Mouse (Mus musculus) gastrocnemius, postnatal 25 days (tissue): ENCODE data around the gene Ppp4r1. TPM values are rescaled to one million over a fixed set of nuclear protein-coding genes. Genes with fewer than 3 reads are reported as not detected.

ENCODE experiments used
- DNase-seq: peaks from one replicate; pipeline ENCODE4 v3.0.0; 2022
- total RNA-seq, 2 experiments: library from RNA; stranded (reverse); gene quantifications; 1 replicate in 1 of 2; 2 replicates in 1 of 2; pipeline ENCODE4 v1.2.3; 2021

Gene Ppp4r1
- total RNA-seq, 2 experiments from 2014 or later: 19.9 to 24.3 TPM

- no peak for DNase-seq
Observed at GRCm38 (mm10) chr17:65802026-65802425, 19.7 kb downstream of the Ppp4r1 start.

- DNase-seq: peak; percentile 35
Observed at GRCm38 (mm10) chr17:65805966-65806365, 23.6 kb downstream of the Ppp4r1 start.

- DNase-seq: no peak
Observed at GRCm38 (mm10) chr17:65806416-65806815, 24.0 kb downstream of the Ppp4r1 start.

DNA sequence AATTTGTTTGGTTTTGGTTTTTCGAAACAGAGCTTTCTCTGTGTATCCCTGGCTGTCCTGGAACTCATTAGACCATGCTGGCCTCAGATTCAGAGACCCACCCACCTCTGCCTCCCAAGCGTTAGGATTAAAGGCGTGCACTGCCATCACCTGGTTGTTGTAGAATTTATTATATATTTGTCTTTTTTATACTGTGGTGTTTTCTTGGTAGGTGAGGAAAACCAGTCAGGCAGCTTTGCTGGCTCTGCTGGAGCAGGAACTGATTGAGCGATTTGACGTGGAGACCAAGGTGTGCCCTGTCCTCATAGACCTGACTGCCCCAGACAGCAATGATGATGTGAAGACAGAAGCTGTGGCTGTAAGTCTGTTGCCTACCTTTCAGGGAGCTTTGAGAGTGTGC, 28.7 kb downstream of the Ppp4r1 start:
- DNase-seq: no peak

- DNase-seq: no peak
Observed at GRCm38 (mm10) chr17:65813763-65814162, 31.4 kb downstream of the Ppp4r1 start.

GRCm38 (mm10) chr17:65820197-65820596, 37.8 kb downstream of the Ppp4r1 start:
- DNase-seq: no peak

GRCm38 (mm10) chr17:65822423-65822822, 40.0 kb downstream of the Ppp4r1 start:
- no peak for DNase-seq

DNA sequence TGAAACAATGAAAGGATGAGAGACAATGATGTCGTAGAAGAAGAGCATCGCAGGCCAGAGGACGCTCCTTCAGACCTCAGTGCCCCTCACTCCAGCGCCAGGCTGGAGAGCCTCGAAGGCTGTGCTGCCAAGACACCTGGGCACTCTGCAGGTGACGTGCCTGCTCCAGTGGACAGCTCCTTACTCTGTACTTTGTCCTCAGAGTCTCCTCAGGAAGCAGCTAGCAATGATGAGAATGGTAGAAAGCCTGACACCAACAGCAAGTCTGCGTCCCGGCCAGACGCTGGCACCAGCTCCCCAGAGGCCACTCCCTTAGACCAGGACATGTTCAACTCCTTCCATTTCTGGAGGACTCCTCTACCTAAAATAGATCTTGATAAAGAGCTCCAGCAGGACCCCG, 41.9 kb downstream of the Ppp4r1 start:
- no peak for DNase-seq

- DNase-seq: no peak
Observed at GRCm38 (mm10) chr17:65826257-65826656, 43.9 kb downstream of the Ppp4r1 start.

GRCm38 (mm10) chr17:65827119-65827840, 44.9 kb downstream of the Ppp4r1 start:
- DNase-seq: no peak

DNA sequence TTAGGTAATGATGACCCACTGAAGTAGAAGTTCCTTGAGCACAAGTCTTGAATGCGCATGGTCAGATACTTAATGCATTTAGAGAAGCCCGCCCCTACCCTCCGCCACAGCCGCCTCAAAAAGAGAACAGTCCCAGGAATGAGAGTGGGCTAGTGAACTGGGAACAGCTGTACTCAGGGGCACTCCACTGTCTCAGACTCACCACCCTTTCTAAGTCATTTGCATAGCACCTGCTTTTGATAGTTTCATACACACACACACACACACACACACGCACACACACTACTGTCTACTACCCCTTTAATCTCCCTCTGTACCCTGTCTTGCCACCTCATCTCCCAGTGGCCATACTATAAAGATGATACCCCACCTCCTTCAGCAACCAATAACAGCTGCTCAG, 45.5 kb downstream of the Ppp4r1 start:
- DNase-seq: no peak

DNA sequence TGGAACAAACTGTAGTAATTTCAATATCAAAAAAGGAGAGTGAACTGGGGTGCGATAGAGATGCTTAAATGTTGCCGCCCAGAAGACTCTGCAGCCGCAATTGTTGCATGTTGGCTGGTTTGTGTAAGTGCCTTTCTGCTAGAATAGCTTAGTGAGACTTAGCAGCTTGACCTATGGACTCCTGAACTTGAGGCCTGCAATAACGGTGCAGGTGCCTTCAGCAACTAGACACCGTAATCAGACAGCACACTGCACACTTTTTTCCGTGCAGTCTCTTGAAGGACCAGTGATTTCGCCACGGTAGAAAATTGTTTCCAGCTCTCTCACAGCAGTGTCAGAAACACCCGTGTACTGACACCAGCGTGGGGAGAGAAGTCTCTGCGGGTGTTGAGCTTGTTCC, 46.6 kb downstream of the Ppp4r1 start:
- no peak for DNase-seq

DNA sequence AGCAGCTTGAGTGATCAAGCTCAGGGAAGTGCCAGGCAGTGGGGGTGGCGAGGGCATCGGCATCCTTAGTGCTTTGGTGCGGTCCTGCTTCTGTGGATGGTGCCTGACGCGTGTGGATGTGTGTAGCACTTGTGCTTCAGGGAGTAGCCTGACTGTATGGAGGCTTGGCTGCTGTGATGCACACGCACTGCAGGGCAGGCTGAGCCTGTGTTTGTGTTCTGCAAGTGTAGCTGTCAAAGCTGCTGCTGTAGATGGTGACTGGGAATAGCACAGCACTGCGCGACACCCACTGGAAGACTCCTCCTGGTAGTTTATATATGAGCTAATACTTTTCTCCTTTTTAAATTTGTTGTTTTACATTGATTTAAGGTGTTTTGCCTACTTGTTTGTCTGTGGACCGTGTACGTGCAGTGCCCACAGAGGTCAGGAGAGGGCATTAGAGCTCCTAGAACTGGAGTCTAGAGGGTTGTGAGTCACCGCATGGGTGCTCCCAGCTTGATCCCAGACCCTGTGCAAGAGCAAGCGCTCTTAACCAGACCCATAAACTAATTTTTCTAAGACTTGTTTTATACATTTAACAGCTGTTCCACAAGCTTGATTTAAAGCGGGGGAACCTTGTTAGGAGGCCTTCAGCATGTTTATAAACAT, 48.0 kb downstream of the Ppp4r1 start:
- no peak for DNase-seq

GRCm38 (mm10) chr17:65833891-65834290, 51.5 kb downstream of the Ppp4r1 start:
- no peak for DNase-seq

GRCm38 (mm10) chr17:65836746-65837145, 54.4 kb downstream of the Ppp4r1 start:
- no peak for DNase-seq

DNA sequence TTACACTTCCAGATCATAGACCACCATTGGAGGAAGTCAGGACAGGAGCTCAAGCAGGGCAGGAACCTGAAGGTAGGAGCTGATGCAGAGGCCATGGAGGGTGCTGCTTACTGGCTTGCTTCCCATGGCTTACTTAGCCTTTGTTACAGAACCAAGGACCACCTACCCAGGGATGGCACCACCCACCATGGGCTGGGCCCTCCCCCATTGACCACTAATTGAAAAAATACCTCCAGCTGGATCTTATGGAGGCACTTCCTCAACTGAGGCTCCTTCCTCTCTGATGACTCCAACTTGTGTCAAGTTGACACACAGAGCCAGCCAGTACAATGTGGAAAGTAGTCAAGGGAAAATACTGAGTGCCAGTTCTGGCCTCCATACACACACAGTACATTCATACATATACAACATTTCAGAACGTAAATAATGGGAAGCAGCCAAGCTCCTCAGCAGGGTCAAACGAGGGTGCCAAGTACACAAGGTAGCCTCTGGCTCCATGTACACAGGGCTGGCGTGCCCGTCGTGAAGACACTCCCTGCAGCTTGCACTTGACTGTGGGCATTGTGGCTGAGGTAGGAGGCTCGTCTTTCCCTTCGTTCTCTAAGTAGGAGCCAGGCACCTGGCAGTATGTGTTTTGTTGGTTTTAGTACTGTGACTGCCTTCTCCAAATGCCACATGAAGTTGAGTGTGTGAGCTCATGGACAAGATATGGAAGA, 57.3 kb downstream of the Ppp4r1 start:
- no peak for DNase-seq

DNA sequence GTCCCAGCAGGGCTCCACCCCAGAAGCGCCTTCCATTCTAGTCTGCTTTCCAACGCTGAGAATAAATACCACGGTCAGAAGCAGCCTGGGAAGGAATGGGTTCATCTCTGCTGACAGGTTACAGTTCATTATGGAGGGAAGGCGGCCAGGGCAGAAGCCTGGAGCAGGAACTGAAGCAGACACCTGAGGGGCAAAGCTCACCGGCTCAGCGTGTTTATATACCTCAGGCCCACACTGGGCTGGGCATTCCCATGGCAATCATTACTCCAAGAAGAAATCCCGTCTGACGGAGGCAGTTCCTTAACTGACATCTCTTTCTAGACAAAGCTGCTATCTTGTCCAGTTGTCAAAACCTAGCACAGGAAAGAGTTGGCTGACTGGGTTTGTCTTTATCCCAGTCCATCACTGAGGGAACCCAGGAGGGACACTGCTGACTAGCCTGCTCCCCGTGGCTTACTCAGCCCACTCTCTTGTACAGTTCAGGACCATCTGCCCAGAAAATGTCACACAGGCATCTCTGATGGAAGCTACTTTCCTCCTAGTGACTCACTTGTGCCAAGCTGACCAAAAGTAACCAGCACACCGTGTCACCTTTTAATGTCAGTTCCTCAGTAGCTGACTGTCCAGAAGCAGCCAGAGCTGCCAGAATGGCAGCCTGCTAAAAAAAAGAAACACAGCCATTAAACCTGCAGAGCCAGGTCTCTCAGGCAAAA, 60.5 kb downstream of the Ppp4r1 start:
- DNase-seq: peak; percentile 26

DNA sequence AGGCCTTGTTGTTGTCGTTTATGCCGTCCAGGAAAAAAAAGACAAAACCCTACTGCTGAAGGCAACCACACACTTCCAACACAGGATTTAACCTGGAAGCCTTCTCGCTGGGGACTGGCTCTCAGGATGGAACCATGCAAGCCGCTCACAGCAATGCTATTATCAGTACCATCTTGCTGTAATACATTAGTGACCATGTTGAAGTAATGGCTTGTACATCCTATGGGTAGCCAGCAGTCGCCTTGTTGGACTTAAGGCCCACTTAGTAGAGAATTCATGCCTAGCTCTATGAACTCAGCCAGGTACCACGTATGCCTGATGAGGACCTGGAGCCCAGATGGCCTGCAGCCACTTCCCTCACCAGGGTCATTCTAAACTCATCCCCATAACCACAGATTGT, 63.0 kb downstream of the Ppp4r1 start:
- no peak for DNase-seq

DNA sequence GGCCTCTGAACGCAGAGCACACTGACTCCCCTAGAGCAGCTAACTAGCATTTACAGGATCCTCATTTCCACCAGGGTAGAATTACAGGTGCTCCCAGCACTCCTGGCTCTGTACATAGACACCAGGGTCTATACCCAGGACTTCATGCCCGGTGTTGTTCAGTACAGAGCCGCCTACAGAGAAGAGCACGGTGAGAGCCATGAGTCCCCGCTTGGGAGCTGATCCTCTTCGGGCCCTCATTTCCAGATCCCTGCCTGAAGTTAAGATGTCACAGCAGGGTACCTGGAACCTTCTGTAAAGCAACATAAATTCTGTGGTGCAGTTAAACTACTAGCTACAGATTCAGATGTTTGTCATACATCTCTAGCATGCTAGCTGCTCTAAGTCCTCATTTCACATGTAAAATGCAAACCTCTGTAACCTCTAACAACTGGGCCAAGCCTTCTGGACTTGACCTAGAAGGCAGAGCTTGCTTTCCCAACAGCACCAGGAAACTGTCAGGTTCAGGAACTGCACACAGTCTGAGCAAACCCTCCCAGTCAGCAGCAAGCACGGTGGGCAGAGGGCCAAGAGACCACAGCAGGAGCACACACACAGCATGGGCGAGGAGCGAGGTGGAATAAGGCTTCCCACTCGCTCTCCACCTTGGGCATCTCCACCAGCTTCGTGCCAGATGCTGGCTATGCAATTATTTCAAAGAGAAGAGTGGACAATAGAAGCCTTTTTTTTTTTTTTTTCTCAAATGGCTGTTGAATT, 65.5 kb downstream of the Ppp4r1 start:
- DNase-seq: no peak

- no peak for DNase-seq
Observed at GRCm38 (mm10) chr17:65850487-65850886, 68.1 kb downstream of the Ppp4r1 start.

DNA sequence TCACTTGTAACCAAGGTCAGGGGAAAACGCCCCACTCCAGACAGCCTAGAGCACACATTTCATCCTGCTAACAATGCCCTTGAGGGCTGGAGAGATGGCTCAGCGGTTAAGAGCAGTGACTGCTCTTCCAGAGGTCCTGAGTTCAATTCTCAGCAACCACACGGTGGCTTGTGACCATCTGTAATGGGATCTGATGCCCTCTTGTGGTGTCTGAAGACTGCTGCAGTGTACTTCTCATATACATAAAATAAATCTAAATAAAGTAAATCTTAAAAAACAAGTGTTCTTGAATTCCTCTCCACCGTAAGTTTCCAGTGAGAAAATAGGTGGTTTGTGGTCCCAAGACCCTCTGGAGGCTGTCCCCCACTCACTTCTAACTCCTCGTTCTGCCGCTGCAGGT, 69.4 kb downstream of the Ppp4r1 start:
- no peak for DNase-seq

DNA sequence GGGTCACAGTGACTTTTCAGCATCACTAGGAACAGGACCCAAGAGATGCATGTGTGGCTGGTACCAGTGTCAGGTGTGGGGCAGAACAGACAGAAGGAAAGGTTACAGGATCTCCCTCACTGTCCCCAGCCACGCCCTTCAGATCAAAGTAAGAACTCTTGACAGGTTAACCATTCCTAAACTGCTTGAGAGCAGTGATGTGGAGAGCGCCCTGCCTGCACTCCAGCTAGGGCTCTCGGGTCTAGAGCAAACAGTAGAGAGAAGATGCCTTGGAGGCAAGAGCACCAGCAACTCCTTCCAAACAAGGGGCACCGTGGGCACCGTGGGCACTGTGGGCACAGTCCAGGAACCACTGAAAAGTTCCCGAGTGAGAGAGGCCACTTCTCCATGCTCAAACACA, 71.0 kb downstream of the Ppp4r1 start:
- no peak for DNase-seq
